Mouse (Mus musculus): Measurements from ENCODE around the gene Crabp2. TPM values are rescaled to one million over a fixed set of nuclear protein-coding genes. Genes with fewer than 3 reads are reported as not detected.

The Crabp2 gene
- polyA plus RNA-seq, 1 experiment, result 0.08 TPM

- DNase-seq (ENCODE audit: low read depth in 1 of 2, low spot score in 2 of 2), result no peak
- Histone ChIP-seq H3K27me3 (ENCODE audit: control insufficient read depth, insufficient read depth, low read length) (peaks cover 21% of the 10 kb centered on the region), H3K36me3 (ENCODE audit: control insufficient read depth, insufficient read depth, low read length) (peaks cover 7% of the 10 kb centered on the region), H3K4me3 (ENCODE audit: extremely low read depth, insufficient read depth, insufficient read length) (no peak overlapping the region), H3K4me1 (ENCODE audit: control insufficient read depth, insufficient read depth, insufficient read length) (no peaks in the 10 kb centered on the region; the same call in 1 of the 2 replicates), H3K27ac (ENCODE audit: insufficient read depth, low read length) (no peak overlapping the region)
- TF ChIP-seq CTCF (IDR thresholded peaks at IDR 0.05; ENCODE audit: extremely low read depth, insufficient read depth, insufficient read length, insufficient replicate concordance) (no peak), POLR2A (IDR thresholded peaks at IDR 0.05; ENCODE audit: low read depth, low read length) (no peak)
- WGBS, result 49% methylated on average over 12 of the region's 12 CpGs
Observed at GRCm38 (mm10) chr3:87945781-87946540, 2.5 kb upstream of the Crabp2 start.

DNA sequence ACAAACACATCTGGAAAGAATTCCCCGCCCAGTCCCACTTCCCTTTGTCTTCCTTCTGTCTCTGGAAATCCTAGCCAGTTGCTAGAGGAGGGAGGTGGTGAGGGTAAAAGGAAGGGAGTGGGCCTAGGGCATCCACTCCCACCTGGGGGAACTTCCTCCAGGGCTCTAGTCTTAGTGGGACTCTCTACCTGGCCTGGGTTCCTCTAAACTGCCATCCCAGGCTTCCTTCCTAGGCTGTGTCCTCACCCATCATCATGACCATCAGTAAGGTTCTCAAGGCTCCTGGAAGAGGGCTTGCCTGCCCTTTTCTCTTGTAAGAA, 2.0 kb upstream of the Crabp2 start:
- Histone ChIP-seq H3K36me3 (ENCODE audit: control insufficient read depth, insufficient read depth, low read length) (peaks cover 3% of the 10 kb centered on the region), H3K4me1 (ENCODE audit: control insufficient read depth, insufficient read depth, insufficient read length) (no peaks in the 10 kb centered on the region; the same call in 1 of the 2 replicates), H3K27ac (ENCODE audit: insufficient read depth, low read length) (no peak overlapping the region), H3K4me3 (ENCODE audit: extremely low read depth, insufficient read depth, insufficient read length) (no peak overlapping the region), H3K27me3 (ENCODE audit: control insufficient read depth, insufficient read depth, low read length) (peaks cover 21% of the 10 kb centered on the region)
- TF ChIP-seq POLR2A (IDR thresholded peaks at IDR 0.05; ENCODE audit: low read depth, low read length) (no peak), CTCF (IDR thresholded peaks at IDR 0.05; ENCODE audit: extremely low read depth, insufficient read depth, insufficient read length, insufficient replicate concordance) (no peak)
- 18% methylated on average over 1 of the region's 1 CpGs for whole genome bisulfite sequencing
- no peak for DNase-seq (ENCODE audit: low read depth in 1 of 2, low spot score in 2 of 2)

GRCm38 (mm10) chr3:87947056-87947810, 1.2 kb upstream of the Crabp2 start:
- WGBS, result 7% methylated on average over 26 of the region's 26 CpGs
- Histone ChIP-seq H3K36me3 (ENCODE audit: control insufficient read depth, insufficient read depth, low read length) (peaks cover 2% of the 10 kb centered on the region; the same call in 1 of the 2 replicates), H3K4me1 (ENCODE audit: control insufficient read depth, insufficient read depth, insufficient read length) (no peaks in the 10 kb centered on the region; the same call in 1 of the 2 replicates), H3K27me3 (ENCODE audit: control insufficient read depth, insufficient read depth, low read length) (peaks cover 25% of the 10 kb centered on the region), H3K27ac (ENCODE audit: insufficient read depth, low read length) (no peak overlapping the region), H3K4me3 (ENCODE audit: extremely low read depth, insufficient read depth, insufficient read length) (no peak overlapping the region)
- TF ChIP-seq POLR2A (IDR thresholded peaks at IDR 0.05; ENCODE audit: low read depth, low read length) (no peak), CTCF (IDR thresholded peaks at IDR 0.05; ENCODE audit: extremely low read depth, insufficient read depth, insufficient read length, insufficient replicate concordance) (no peak)
- no peak for DNase-seq (ENCODE audit: low read depth in 1 of 2, low spot score in 2 of 2)

- H3K4me3 ChIP-seq (ENCODE audit: extremely low read depth, insufficient read depth, insufficient read length), result no peak overlapping the region
- WGBS, result 2% methylated on average over 17 of the region's 17 CpGs
- no peaks in the 10 kb centered on the region; the same call in 1 of the 2 replicates for H3K4me1 ChIP-seq (ENCODE audit: control insufficient read depth, insufficient read depth, insufficient read length)
Observed at GRCm38 (mm10) chr3:87947811-87948199, 661 bp upstream of the Crabp2 start.

DNA sequence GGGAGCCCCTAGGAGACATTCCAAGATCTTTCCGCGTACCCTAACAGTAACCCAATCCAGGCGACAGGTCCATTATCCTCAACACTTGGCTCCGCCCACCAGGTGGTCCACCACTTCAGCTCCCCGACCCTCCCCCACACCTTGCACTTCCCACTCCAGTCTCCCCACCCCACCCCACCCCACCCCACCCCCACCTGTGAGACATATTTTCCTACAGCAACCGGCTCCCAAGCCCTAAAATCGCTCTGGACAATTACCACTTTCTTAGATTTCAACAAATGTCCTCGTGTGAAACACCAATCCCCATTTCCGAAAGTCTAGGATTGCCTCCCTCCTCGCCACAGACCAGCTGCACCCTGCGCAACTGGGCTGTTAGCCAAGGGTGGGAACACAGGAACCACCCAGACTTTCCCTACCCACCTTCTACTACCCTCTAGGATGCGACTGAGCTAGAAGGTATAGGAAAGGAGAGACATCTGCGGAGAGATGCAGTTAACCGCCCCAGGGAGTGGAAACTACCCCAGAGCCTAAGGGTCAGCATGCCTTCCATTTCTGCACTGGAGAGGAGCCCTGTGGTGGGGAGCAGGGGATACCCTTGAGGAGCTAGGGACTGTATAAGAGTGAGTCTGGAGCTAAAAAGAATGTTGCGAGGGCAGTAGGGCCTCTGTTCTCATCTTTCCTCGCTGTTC, 944 bp downstream of the Crabp2 start:
- WGBS, result 32% methylated on average over 16 of the region's 16 CpGs
- no peak overlapping the region for H3K27ac ChIP-seq (ENCODE audit: insufficient read depth, low read length)
- H3K4me1 ChIP-seq (ENCODE audit: control insufficient read depth, insufficient read depth, insufficient read length), result no peaks in the 10 kb centered on the region; the same call in 1 of the 2 replicates
- H3K36me3 ChIP-seq (ENCODE audit: control insufficient read depth, insufficient read depth, low read length), result no peaks in the 10 kb centered on the region
- TF ChIP-seq POLR2A (IDR thresholded peaks at IDR 0.05; ENCODE audit: low read depth, low read length) (no peak), CTCF (IDR thresholded peaks at IDR 0.05; ENCODE audit: extremely low read depth, insufficient read depth, insufficient read length, insufficient replicate concordance) (no peak)
- no peak overlapping the region for H3K4me3 ChIP-seq (ENCODE audit: extremely low read depth, insufficient read depth, insufficient read length)
- no peak for DNase-seq (ENCODE audit: low read depth in 1 of 2, low spot score in 2 of 2)
- H3K27me3 ChIP-seq (ENCODE audit: control insufficient read depth, insufficient read depth, low read length), result peaks cover 31% of the 10 kb centered on the region

More at GRCm38 (mm10) chr3:87947811-87948199, 661 bp upstream of the Crabp2 start:
- Histone ChIP-seq H3K27ac (ENCODE audit: insufficient read depth, low read length) (no peak overlapping the region), H3K27me3 (ENCODE audit: control insufficient read depth, insufficient read depth, low read length) (peaks cover 28% of the 10 kb centered on the region), H3K36me3 (ENCODE audit: control insufficient read depth, insufficient read depth, low read length) (peaks cover 1% of the 10 kb centered on the region; the same call in 1 of the 2 replicates)
- TF ChIP-seq CTCF (IDR thresholded peaks at IDR 0.05; ENCODE audit: extremely low read depth, insufficient read depth, insufficient read length, insufficient replicate concordance), result no peak
- no peak for TF ChIP-seq POLR2A (IDR thresholded peaks at IDR 0.05; ENCODE audit: low read depth, low read length)
- DNase-seq (ENCODE audit: low read depth in 1 of 2, low spot score in 2 of 2), result no peak

DNA sequence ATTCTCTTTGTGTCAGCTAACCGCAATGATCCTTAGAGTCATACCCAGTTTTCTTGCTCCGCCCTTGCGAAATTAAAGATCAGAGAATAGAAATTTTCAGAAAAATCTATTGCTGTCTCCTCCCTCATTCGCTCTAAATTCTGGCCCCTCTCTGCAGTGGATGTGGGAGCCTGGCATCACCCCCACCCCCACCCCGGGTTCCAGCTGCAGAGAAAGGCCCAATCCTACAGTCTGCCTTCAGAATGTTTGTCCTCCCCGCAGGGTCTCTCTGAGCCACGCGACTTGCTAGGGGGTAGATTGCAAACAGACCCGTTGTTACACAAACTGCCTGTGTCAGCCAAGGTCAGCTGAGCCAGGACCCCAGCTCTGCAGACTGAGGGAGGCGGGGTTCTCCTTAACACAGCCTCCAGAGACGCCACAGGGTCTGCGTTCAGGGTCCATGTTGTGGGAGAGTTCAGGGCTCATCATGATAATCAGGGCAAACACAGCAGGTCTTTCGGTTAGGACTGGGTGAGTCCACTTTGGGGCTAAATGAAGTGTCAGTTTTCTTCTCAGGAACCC, 1.6 kb downstream of the Crabp2 start:
- DNase-seq (ENCODE audit: low read depth in 1 of 2, low spot score in 2 of 2), result no peak
- Histone ChIP-seq H3K4me1 (ENCODE audit: control insufficient read depth, insufficient read depth, insufficient read length) (no peaks in the 10 kb centered on the region; the same call in 1 of the 2 replicates), H3K4me3 (ENCODE audit: extremely low read depth, insufficient read depth, insufficient read length) (no peak overlapping the region), H3K27me3 (ENCODE audit: control insufficient read depth, insufficient read depth, low read length) (peaks cover 31% of the 10 kb centered on the region), H3K36me3 (ENCODE audit: control insufficient read depth, insufficient read depth, low read length) (no peaks in the 10 kb centered on the region), H3K27ac (ENCODE audit: insufficient read depth, low read length) (no peak overlapping the region)
- TF ChIP-seq POLR2A (IDR thresholded peaks at IDR 0.05; ENCODE audit: low read depth, low read length) (no peak), CTCF (IDR thresholded peaks at IDR 0.05; ENCODE audit: extremely low read depth, insufficient read depth, insufficient read length, insufficient replicate concordance) (no peak)
- WGBS, result 34% methylated on average over 13 of the region's 13 CpGs

Data from spleen, adult 2 months (tissue).